ENCODE assay signal across 19 mouse cellular contexts in genomic region chr5:59715457-59715856, GRCm38 (mm10).
DNase-seq lines count a peak whose midpoint lies in the region; ATAC-seq lines count a peak whose summit lies in the region.
"Had no signal": no experiment of that assay in that cellular context is flagged by ENCODE, and none has a peak within 500 bp of the region (broad histone marks: within the 10 kb centered on the region; RNA-seq: fewer than 3 reads in every experiment).

No protein-coding gene starts in this region.

- ATAC-seq in kidney, embryonic 16.5 days (ENCODE audit: low FRiP score, low TSS enrichment) = peak; percentile 57; the same call in 1 of the 2 replicates
- ATAC-seq in inflammation-experienced regulatory T-cells, adult 6 months = no peak

- H3K36me3 ChIP-seq in kidney, embryonic 16.5 days (ENCODE audit: insufficient read depth, low read length) = no peaks in the 10 kb centered on the region
- H3K36me3 ChIP-seq: heart, embryonic 15.5 days; limb, embryonic 10.5 days had no signal

- H3K4me2 ChIP-seq in kidney, embryonic 16.5 days (replicated peaks; ENCODE audit: low read depth, low read length) = no peak overlapping the region
- H3K4me2 ChIP-seq: heart, embryonic 15.5 days; liver, embryonic 11.5 days; lung, embryonic 14.5 days; midbrain, embryonic 11.5 days had no signal

- no peaks in the 10 kb centered on the region for H3K9me3 ChIP-seq in kidney, embryonic 16.5 days (ENCODE audit: low read length)
- H3K9me3 ChIP-seq: heart, embryonic 15.5 days; limb, embryonic 10.5 days had no signal

- no peaks in the 10 kb centered on the region for H3K4me1 ChIP-seq in kidney, embryonic 16.5 days (ENCODE audit: insufficient read depth, low read length)
- H3K4me1 ChIP-seq: heart, embryonic 15.5 days; limb, embryonic 10.5 days had no signal

- H3K27me3 ChIP-seq in kidney, embryonic 16.5 days (ENCODE audit: insufficient read depth, low read length) = no peaks in the 10 kb centered on the region
- H3K27me3 ChIP-seq: heart, embryonic 15.5 days had no signal

- H3K9ac ChIP-seq in kidney, embryonic 16.5 days (replicated peaks; ENCODE audit: low read length) = no peak overlapping the region
- H3K9ac ChIP-seq: heart, embryonic 15.5 days; lung, embryonic 14.5 days had no signal

- no peak overlapping the region for H3K27ac ChIP-seq in kidney, embryonic 16.5 days (ENCODE audit: low read length)
- H3K27ac ChIP-seq: gastrocnemius, adult 2 months; heart, adult 2 months; heart, embryonic 15.5 days; limb, embryonic 10.5 days; macrophage had no signal

- 30% methylated on average over 2 of the region's 2 CpGs for WGBS in kidney, embryonic 16.5 days

- H3K4me3 ChIP-seq in kidney, embryonic 16.5 days (ENCODE audit: low read length) = no peak overlapping the region
- H3K4me3 ChIP-seq: gastrocnemius, adult 2 months; heart, adult 2 months; heart, embryonic 15.5 days; limb, embryonic 10.5 days had no signal

- DNase-seq in cerebellum, postnatal 14 days = peak; percentile 21 to 47
- no peak for DNase-seq in cerebellum, adult 11-12 months
- no peak for DNase-seq in kidney, adult 18-20 months
- DNase-seq in right cerebral cortex, adult 18-20 months = peak; percentile 4
- DNase-seq in right cerebral cortex, postnatal 25 days = no peak
- DNase-seq in urinary bladder, adult 2 months (ENCODE audit: low spot score) = no peak
- DNase-seq: adrenal gland, postnatal 10 days; cerebellum, adult 9-11 months; gastrocnemius, adult 2 months; heart, adult 2 months; lung, embryonic 14.5 days; thymus, adult 18-20 months had no signal

Comparison
In these comparisons a context has a peak if more than half of its experiments do, and no peak if none do; other contexts are left out.
1. DNase-seq: peak in cerebellum, postnatal 14 days (2 of 2) and right cerebral cortex, adult 18-20 months (single experiment); none in cerebellum, adult 11-12 months (single experiment), kidney, adult 18-20 months (single experiment), right cerebral cortex, postnatal 25 days (single experiment) and urinary bladder, adult 2 months (single experiment).